Mouse (Mus musculus) spleen, adult 12 weeks (tissue): ENCODE results near the gene Polg2.

Experiments
- DNase-seq: peaks from one replicate; pipeline ENCODE4 v3.0.0; 2022; ENCODE audit warnings: low spot score

Gene Polg2

DNA sequence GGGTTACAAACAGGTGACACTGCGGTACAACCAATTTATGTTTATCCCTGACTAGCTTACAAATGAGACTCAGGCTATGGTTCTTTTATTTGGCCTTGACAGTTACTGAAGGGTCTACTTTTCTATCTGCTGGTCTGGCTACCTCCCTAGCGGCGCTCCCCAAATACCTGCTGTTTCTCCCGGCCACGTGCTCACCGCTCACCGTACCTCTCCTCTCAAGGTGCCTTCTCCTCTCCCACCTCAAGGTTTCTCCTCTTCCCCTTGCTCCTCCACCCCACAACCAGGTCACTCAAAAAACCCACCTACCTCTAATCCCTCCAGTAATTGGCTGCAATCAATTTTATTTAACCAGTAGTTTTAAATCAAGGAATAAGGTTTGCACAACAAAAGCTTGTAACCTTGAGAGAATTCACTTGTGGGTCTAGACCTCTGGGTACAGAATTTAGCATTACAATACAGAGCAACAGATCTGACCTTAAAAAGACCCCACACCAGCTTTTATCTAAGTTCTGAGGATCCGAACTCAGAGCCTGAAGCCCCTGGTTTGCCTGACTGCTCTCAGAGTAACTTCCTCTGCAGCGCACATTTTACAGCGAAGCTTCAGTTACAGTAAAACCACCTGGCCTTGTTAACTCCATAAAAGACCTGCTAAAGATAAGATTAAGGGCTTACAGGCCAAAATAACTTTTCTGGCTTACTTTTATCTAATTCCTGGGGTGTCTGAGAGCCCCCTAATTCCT lies 55.0 kb downstream of the Polg2 start:
- DNase-seq = no peak

DNA sequence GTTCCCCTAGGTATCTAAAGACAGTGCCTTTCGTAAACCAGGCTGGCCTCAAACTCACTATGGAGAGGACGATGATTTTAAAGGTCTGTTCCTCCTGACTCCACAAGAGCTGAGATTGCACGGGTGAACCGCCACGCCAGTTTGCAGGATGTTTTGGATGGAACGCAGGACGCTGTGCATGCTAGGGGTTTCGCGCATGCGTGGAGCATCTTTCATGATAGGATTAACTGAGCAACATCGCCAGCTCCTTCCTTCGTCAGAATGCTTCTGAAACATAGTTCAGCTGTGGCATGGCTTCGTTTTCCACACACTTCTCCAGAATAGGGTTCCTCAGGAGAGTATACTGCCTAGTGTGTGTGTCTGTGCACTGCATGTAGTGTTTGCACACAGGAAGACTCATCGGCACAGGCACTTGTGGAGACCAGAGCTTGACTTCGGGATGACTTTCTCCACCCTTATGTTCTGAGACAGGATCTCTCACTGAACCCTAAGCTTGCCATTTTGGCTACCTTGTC lies 55.7 kb downstream of the Polg2 start:
- no peak for DNase-seq

- no peak for DNase-seq
These were observed 56.4 kb downstream of the Polg2 start for GRCm38 (mm10) chr11:106722831-106723361.

DNA sequence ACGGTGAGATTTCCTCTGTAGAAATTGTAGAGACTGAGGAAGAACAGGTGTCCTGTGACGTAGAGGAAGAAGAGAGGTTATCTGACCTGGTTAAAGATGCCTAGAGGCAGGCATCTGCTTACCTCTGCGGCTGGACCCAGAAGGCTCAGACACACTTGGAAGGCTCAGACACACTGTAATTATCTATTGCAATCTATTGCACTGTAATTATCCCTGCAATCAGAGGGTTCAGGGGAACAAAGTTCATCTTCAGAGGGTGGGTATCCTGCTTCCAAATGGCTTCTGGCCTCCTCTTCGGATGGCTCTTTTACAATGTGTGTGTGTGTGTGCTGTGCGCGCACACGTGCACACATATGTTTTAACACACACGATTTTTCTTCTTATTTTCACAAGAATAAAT lies 59.0 kb downstream of the Polg2 start:
- DNase-seq = no peak
